Mouse (Mus musculus): ENCODE results near the gene Ppfia2. TPM values are rescaled to one million over a fixed set of nuclear protein-coding genes. Genes with fewer than 3 reads are reported as not detected.

Gene Ppfia2
- polyA plus RNA-seq, 1 experiment from 2014 or later = 0.27 TPM

- Histone ChIP-seq H3K27me3 (ENCODE audit: control insufficient read depth, insufficient read depth, low read length) (no peaks in the 10 kb centered on the region), H3K9ac (ENCODE audit: low read length) (no peak overlapping the region), H3K4me1 (ENCODE audit: control insufficient read depth, insufficient read depth, low read length) (no peaks in the 10 kb centered on the region), H3K4me2 (ENCODE audit: low read depth, severe bottlenecking) (no peak overlapping the region), H3K9me3 (ENCODE audit: control insufficient read depth, low read length) (no peaks in the 10 kb centered on the region), H3K4me3 (ENCODE audit: low read depth, low read length) (no peak overlapping the region), H3K27ac (replicated peaks; ENCODE audit: low read depth, low read length) (no peak overlapping the region), H3K36me3 (ENCODE audit: control insufficient read depth, insufficient read depth, low read length) (no peaks in the 10 kb centered on the region)
- ATAC-seq (ENCODE audit: insufficient number of reproducible peaks, low FRiP score, low TSS enrichment, low read depth) = no peak
- WGBS = 29% methylated on average over 2 of the region's 2 CpGs
- DNase-seq (ENCODE audit: low spot score) = peak; percentile 60
Measured at GRCm38 (mm10) chr10:106913032-106913431, 442.9 kb downstream of the Ppfia2 start.

GRCm38 (mm10) chr10:106914275-106914674, 444.1 kb downstream of the Ppfia2 start:
- no peak for ATAC-seq (ENCODE audit: insufficient number of reproducible peaks, low FRiP score, low TSS enrichment, low read depth)
- no peak for DNase-seq (ENCODE audit: low spot score)
- H3K4me1 ChIP-seq (ENCODE audit: control insufficient read depth, insufficient read depth, low read length) = no peaks in the 10 kb centered on the region

GRCm38 (mm10) chr10:106914822-106915221, 444.7 kb downstream of the Ppfia2 start:
- Histone ChIP-seq H3K9ac (ENCODE audit: low read length) (no peak overlapping the region), H3K4me1 (ENCODE audit: control insufficient read depth, insufficient read depth, low read length) (no peaks in the 10 kb centered on the region), H3K27me3 (ENCODE audit: control insufficient read depth, insufficient read depth, low read length) (no peaks in the 10 kb centered on the region), H3K4me3 (ENCODE audit: low read depth, low read length) (no peak overlapping the region), H3K27ac (replicated peaks; ENCODE audit: low read depth, low read length) (no peak overlapping the region), H3K36me3 (ENCODE audit: control insufficient read depth, insufficient read depth, low read length) (no peaks in the 10 kb centered on the region), H3K4me2 (ENCODE audit: low read depth, severe bottlenecking) (no peak overlapping the region), H3K9me3 (ENCODE audit: control insufficient read depth, low read length) (no peaks in the 10 kb centered on the region)
- no peak for DNase-seq (ENCODE audit: low spot score)
- ATAC-seq (ENCODE audit: insufficient number of reproducible peaks, low FRiP score, low TSS enrichment, low read depth) = no peak

More at GRCm38 (mm10) chr10:106914275-106914674, 444.1 kb downstream of the Ppfia2 start:
- no peak overlapping the region for H3K27ac ChIP-seq (replicated peaks; ENCODE audit: low read depth, low read length)
- H3K9me3 ChIP-seq (ENCODE audit: control insufficient read depth, low read length) = no peaks in the 10 kb centered on the region
- H3K27me3 ChIP-seq (ENCODE audit: control insufficient read depth, insufficient read depth, low read length) = no peaks in the 10 kb centered on the region
- no peak overlapping the region for H3K4me3 ChIP-seq (ENCODE audit: low read depth, low read length)
- H3K4me2 ChIP-seq (ENCODE audit: low read depth, severe bottlenecking) = no peak overlapping the region
- no peak overlapping the region for H3K9ac ChIP-seq (ENCODE audit: low read length)
- no peaks in the 10 kb centered on the region for H3K36me3 ChIP-seq (ENCODE audit: control insufficient read depth, insufficient read depth, low read length)

- WGBS = 91% methylated on average over 5 of the region's 5 CpGs
- Histone ChIP-seq H3K27ac (replicated peaks; ENCODE audit: low read depth, low read length) (no peak overlapping the region), H3K4me3 (ENCODE audit: low read depth, low read length) (no peak overlapping the region), H3K36me3 (ENCODE audit: control insufficient read depth, insufficient read depth, low read length) (no peaks in the 10 kb centered on the region), H3K9me3 (ENCODE audit: control insufficient read depth, low read length) (no peaks in the 10 kb centered on the region), H3K4me2 (ENCODE audit: low read depth, severe bottlenecking) (no peak overlapping the region), H3K27me3 (ENCODE audit: control insufficient read depth, insufficient read depth, low read length) (no peaks in the 10 kb centered on the region), H3K9ac (ENCODE audit: low read length) (no peak overlapping the region), H3K4me1 (ENCODE audit: control insufficient read depth, insufficient read depth, low read length) (no peaks in the 10 kb centered on the region)
- DNase-seq (ENCODE audit: low spot score) (no peak), ATAC-seq (ENCODE audit: insufficient number of reproducible peaks, low FRiP score, low TSS enrichment, low read depth) (no peak)
Measured at GRCm38 (mm10) chr10:106924334-106924733, 454.2 kb downstream of the Ppfia2 start.

- Histone ChIP-seq H3K4me2 (ENCODE audit: low read depth, severe bottlenecking) (no peak overlapping the region), H3K36me3 (ENCODE audit: control insufficient read depth, insufficient read depth, low read length) (no peaks in the 10 kb centered on the region), H3K27ac (replicated peaks; ENCODE audit: low read depth, low read length) (no peak overlapping the region), H3K4me3 (ENCODE audit: low read depth, low read length) (no peak overlapping the region), H3K9ac (ENCODE audit: low read length) (no peak overlapping the region), H3K27me3 (ENCODE audit: control insufficient read depth, insufficient read depth, low read length) (no peaks in the 10 kb centered on the region), H3K4me1 (ENCODE audit: control insufficient read depth, insufficient read depth, low read length) (no peaks in the 10 kb centered on the region), H3K9me3 (ENCODE audit: control insufficient read depth, low read length) (no peaks in the 10 kb centered on the region)
- WGBS = 94% methylated on average over 3 of the region's 3 CpGs
- ATAC-seq (ENCODE audit: insufficient number of reproducible peaks, low FRiP score, low TSS enrichment, low read depth) = no peak; the same call in 1 of the 2 replicates
- no peak for DNase-seq (ENCODE audit: low spot score)
Measured at GRCm38 (mm10) chr10:106924798-106925197, 454.7 kb downstream of the Ppfia2 start.

- no peaks in the 10 kb centered on the region for H3K9me3 ChIP-seq (ENCODE audit: control insufficient read depth, low read length)
- no peak for DNase-seq (ENCODE audit: low spot score)
Measured at GRCm38 (mm10) chr10:106928576-106929332, 458.6 kb downstream of the Ppfia2 start.

GRCm38 (mm10) chr10:106932571-106933073, 462.5 kb downstream of the Ppfia2 start:
- 49% methylated on average over 13 of the region's 13 CpGs for WGBS
- Histone ChIP-seq H3K4me3 (ENCODE audit: low read depth, low read length) (no peak overlapping the region), H3K9ac (ENCODE audit: low read length) (no peak overlapping the region), H3K27me3 (ENCODE audit: control insufficient read depth, insufficient read depth, low read length) (no peaks in the 10 kb centered on the region), H3K4me2 (ENCODE audit: low read depth, severe bottlenecking) (0 out of 2 replicates have a peak overlapping the region, but pooled peaks have one; percentile 1), H3K27ac (replicated peaks; ENCODE audit: low read depth, low read length) (no peak overlapping the region), H3K36me3 (ENCODE audit: control insufficient read depth, insufficient read depth, low read length) (no peaks in the 10 kb centered on the region), H3K4me1 (ENCODE audit: control insufficient read depth, insufficient read depth, low read length) (no peaks in the 10 kb centered on the region), H3K9me3 (ENCODE audit: control insufficient read depth, low read length) (no peaks in the 10 kb centered on the region)
- ATAC-seq (ENCODE audit: insufficient number of reproducible peaks, low FRiP score, low TSS enrichment, low read depth) = no peak
- DNase-seq (ENCODE audit: low spot score) = no peak

More at GRCm38 (mm10) chr10:106928576-106929332, 458.6 kb downstream of the Ppfia2 start:
- no peak overlapping the region for H3K4me3 ChIP-seq (ENCODE audit: low read depth, low read length)
- ATAC-seq (ENCODE audit: insufficient number of reproducible peaks, low FRiP score, low TSS enrichment, low read depth) = no peak
- 75% methylated on average over 9 of the region's 9 CpGs for WGBS
- no peaks in the 10 kb centered on the region for H3K36me3 ChIP-seq (ENCODE audit: control insufficient read depth, insufficient read depth, low read length)
- no peak overlapping the region for H3K27ac ChIP-seq (replicated peaks; ENCODE audit: low read depth, low read length)
- H3K4me1 ChIP-seq (ENCODE audit: control insufficient read depth, insufficient read depth, low read length) = no peaks in the 10 kb centered on the region
- H3K27me3 ChIP-seq (ENCODE audit: control insufficient read depth, insufficient read depth, low read length) = no peaks in the 10 kb centered on the region
- H3K9ac ChIP-seq (ENCODE audit: low read length) = no peak overlapping the region
- H3K4me2 ChIP-seq (ENCODE audit: low read depth, severe bottlenecking) = no peak overlapping the region

- Histone ChIP-seq H3K9me3 (ENCODE audit: control insufficient read depth, low read length) (no peaks in the 10 kb centered on the region), H3K4me1 (ENCODE audit: control insufficient read depth, insufficient read depth, low read length) (no peaks in the 10 kb centered on the region), H3K36me3 (ENCODE audit: control insufficient read depth, insufficient read depth, low read length) (no peaks in the 10 kb centered on the region), H3K27me3 (ENCODE audit: control insufficient read depth, insufficient read depth, low read length) (no peaks in the 10 kb centered on the region), H3K4me2 (ENCODE audit: low read depth, severe bottlenecking) (no peak overlapping the region), H3K4me3 (ENCODE audit: low read depth, low read length) (no peak overlapping the region), H3K9ac (ENCODE audit: low read length) (no peak overlapping the region), H3K27ac (replicated peaks; ENCODE audit: low read depth, low read length) (no peak overlapping the region)
- no peak for DNase-seq (ENCODE audit: low spot score)
- no peak for ATAC-seq (ENCODE audit: insufficient number of reproducible peaks, low FRiP score, low TSS enrichment, low read depth)
- 73% methylated on average over 7 of the region's 7 CpGs for WGBS
Measured at GRCm38 (mm10) chr10:106936996-106937395, 466.9 kb downstream of the Ppfia2 start.
